Mouse (Mus musculus): ENCODE data around the gene Ppfia2.

DNA sequence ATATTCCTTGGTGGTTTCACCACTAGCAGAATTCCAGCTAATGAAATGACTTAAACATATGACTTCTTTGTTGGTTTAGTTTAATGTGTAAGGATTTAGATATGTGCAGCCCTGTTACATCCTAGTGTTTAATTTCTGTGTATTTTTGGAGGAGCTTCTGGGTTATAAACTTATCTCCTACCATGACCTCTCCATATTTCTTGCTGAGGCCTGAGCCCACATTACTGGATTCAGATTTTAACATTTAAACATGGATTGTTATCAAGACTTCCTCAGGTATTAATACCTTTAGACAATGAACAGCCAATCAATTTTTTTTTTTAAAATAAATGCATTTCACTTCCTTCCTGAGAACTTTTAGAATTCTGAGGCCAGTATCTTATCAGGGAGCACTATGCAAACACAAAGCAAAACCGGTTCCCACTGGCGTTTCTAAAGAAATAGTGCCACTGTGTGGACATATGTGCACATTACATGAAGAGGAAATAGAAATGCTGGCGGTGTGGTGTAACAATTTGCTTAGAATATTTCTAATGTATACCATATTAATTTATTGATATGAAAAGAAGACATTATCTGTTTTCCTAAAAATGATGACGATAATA is 115.4 kb downstream of the Ppfia2 start:
- TF ChIP-seq MAX (IDR thresholded peaks at IDR 0.05; ENCODE audit: low read depth) (no peak), POLR2A (IDR thresholded peaks at IDR 0.05; ENCODE audit: insufficient read length, low read depth) (no peak), MYOD1 (IDR thresholded peaks at IDR 0.05; ENCODE audit: control insufficient read depth in 1 of 3, insufficient read length in 2 of 3, low read depth in 2 of 3) (no peak), USF1 (IDR thresholded peaks at IDR 0.05; ENCODE audit: low read depth) (no peak), TCF12 (IDR thresholded peaks at IDR 0.05; ENCODE audit: insufficient read depth, poor library complexity, severe bottlenecking) (no peak)

Measured in myocyte (in vitro differentiated cells).